Mouse (Mus musculus) stomach, embryonic 16.5 days (tissue): ENCODE measurements around the gene Gnl3. TPM values are rescaled to one million over a fixed set of nuclear protein-coding genes. Genes with fewer than 3 reads are reported as not detected.
A peak's percentile ranks its signal among the peaks of the same experiment; 100 is the strongest.

ENCODE experiments used
- ATAC-seq: fragments of 200-750 bp; cut with Nextera tagmentation; 2 replicates; pipeline ENCODE4 v1.8.0; 2017; ENCODE audit warnings: moderate number of reproducible peaks, moderate TSS enrichment; ENCODE audit not compliant: insufficient read depth, low FRiP score
- H3K27ac ChIP-seq: fragments of 300-500 bp; sonication (generic); 2 replicates; pipeline ENCODE4 v1.5.1; 2014; ENCODE audit warnings: low read length
- H3K27me3 ChIP-seq: fragments of 300-500 bp; sonication (generic); 2 replicates; pipeline ENCODE4 v1.6.1; 2014; ENCODE audit warnings: low read length, control low read depth, mixed read lengths; ENCODE audit not compliant: control insufficient read depth, insufficient read depth
- H3K36me3 ChIP-seq: fragments of 300-500 bp; sonication (generic); 2 replicates; pipeline ENCODE4 v1.6.1; 2014; ENCODE audit warnings: low read length; ENCODE audit not compliant: control insufficient read depth, insufficient read depth
- H3K4me1 ChIP-seq: fragments of 300-500 bp; sonication (generic); 2 replicates; pipeline ENCODE4 v1.6.1; 2014; ENCODE audit warnings: low read length, control low read depth, mixed read lengths; ENCODE audit not compliant: control insufficient read depth, insufficient read depth
- H3K4me2 ChIP-seq: fragments of 300-500 bp; sonication (generic); 2 replicates; pipeline ENCODE4 v1.6.1; 2014; ENCODE audit warnings: low read depth, low read length, mixed read lengths
- H3K4me3 ChIP-seq: fragments of 300-500 bp; sonication (generic); replicated peaks from 2 replicates; pipeline ENCODE4 v1.5.1; 2014; ENCODE audit warnings: mild to moderate bottlenecking, low read length
- H3K9ac ChIP-seq: fragments of 300-500 bp; sonication (generic); 2 replicates; pipeline ENCODE4 v1.6.1; 2014; ENCODE audit warnings: low read length
- H3K9me3 ChIP-seq: fragments of 300-500 bp; sonication (generic); replicated peaks from 2 replicates; pipeline ENCODE4 v1.6.1; 2016; ENCODE audit warnings: low read length, control low read depth; ENCODE audit not compliant: control insufficient read depth
- WGBS: fragments of 180-500 bp; shearing (Covaris S2); extraction: QIAGEN DNeasy Blood & Tissue Kit; methylation state at CpG from one replicate; pipeline ENCODE4 v1.1.7; 2014; 5-methylcytosine and 5-hydroxymethylcytosine counted together
- polyA plus RNA-seq: library from polyadenylated mRNA; unstranded; fragments of >200 nt; fragmentation: Nextera tagmentation; extraction: Ambion mirVana; gene quantifications from 2 replicates; pipeline ENCODE4 v1.2.1, GENCODE M21; 2015

Gene Gnl3
- polyA plus RNA-seq, 1 experiment from 2014 or later, result 99.4 TPM

- H3K9me3 ChIP-seq, result no peaks in the 10 kb centered on the region
- no peaks in the 10 kb centered on the region for H3K27me3 ChIP-seq
- H3K4me3 ChIP-seq, result no peak overlapping the region
- H3K4me1 ChIP-seq, result no peaks in the 10 kb centered on the region
- peak overlapping the region; percentile 68; the same call in 1 of the 2 replicates for H3K27ac ChIP-seq
- 51% methylated on average over 6 of the region's 6 CpGs for WGBS
- peak; percentile 80; the same call in 1 of the 2 replicates for ATAC-seq
- peaks cover 6% of the 10 kb centered on the region; the same call in 1 of the 2 replicates for H3K36me3 ChIP-seq
- no peak overlapping the region for H3K4me2 ChIP-seq
- H3K9ac ChIP-seq, result no peak overlapping the region
Measured at GRCm38 (mm10) chr14:30974204-30974603, 44.7 kb downstream of the Gnl3 start.

Other genes starting within 250 kb of the Gnl3 start
- 22.6 and 26.4 TPM in 2 replicates for gene Tmem110, start 193.6 kb downstream of the Gnl3 start, polyA plus RNA-seq
- gene Mustn1, start 140.0 kb downstream of the Gnl3 start, polyA plus RNA-seq, result 10.1 and 11.4 TPM in 2 replicates
- gene Itih4, start 132.7 kb downstream of the Gnl3 start, polyA plus RNA-seq, result 5.6 and 7.7 TPM in 2 replicates
- gene Itih3, start 95.4 kb downstream of the Gnl3 start, polyA plus RNA-seq, result 15.6 and 15.7 TPM in 2 replicates
- gene Itih1, start 75.9 kb downstream of the Gnl3 start, polyA plus RNA-seq, result 2.4 and 2.8 TPM in 2 replicates
- 10.3 and 10.5 TPM in 2 replicates for gene Nek4, start 67.8 kb downstream of the Gnl3 start, polyA plus RNA-seq
- 54.1 and 57.9 TPM in 2 replicates for gene Glt8d1, start 17.8 kb downstream of the Gnl3 start, polyA plus RNA-seq
- gene Spcs1, start 17.5 kb downstream of the Gnl3 start, polyA plus RNA-seq, result 427 and 483 TPM in 2 replicates
- 93.2 and 99.2 TPM in 2 replicates for gene Pbrm1, start within 50 bp of the Gnl3 start, polyA plus RNA-seq
- 60.3 and 66.4 TPM in 2 replicates for gene Smim4, start 109.8 kb upstream of the Gnl3 start, polyA plus RNA-seq
- gene Nt5dc2, start 111.9 kb upstream of the Gnl3 start, polyA plus RNA-seq, result 232 and 233 TPM in 2 replicates
- gene Stab1, start 149.5 kb upstream of the Gnl3 start, polyA plus RNA-seq, result 37.7 and 41.9 TPM in 2 replicates
- 6.3 and 46.9 TPM in 2 replicates for gene Tnnc1, start 189.2 kb upstream of the Gnl3 start, polyA plus RNA-seq
- gene Nisch, start 197.8 kb upstream of the Gnl3 start, polyA plus RNA-seq, result 289 and 291 TPM in 2 replicates
- gene Sema3g, start 198.7 kb upstream of the Gnl3 start, polyA plus RNA-seq, result 0.67 and 0.90 TPM in 2 replicates
- 9.5 and 12.7 TPM in 2 replicates for gene Phf7, start 232.2 kb upstream of the Gnl3 start, polyA plus RNA-seq
- 64.1 and 69.0 TPM in 2 replicates for gene Bap1, start 232.3 kb upstream of the Gnl3 start, polyA plus RNA-seq